Mouse (Mus musculus): ENCODE measurements around the gene Tmbim6. TPM values are rescaled to one million over a fixed set of nuclear protein-coding genes. Genes with fewer than 3 reads are reported as not detected.
"Not testable (repeated sequence)": the region's sequence is repeated elsewhere in the genome, so short reads cannot be mapped to it uniquely, and the experiment has no call there.

The Tmbim6 gene
- polyA plus RNA-seq, 1 experiment from 2014 or later, result 257 TPM

DNA sequence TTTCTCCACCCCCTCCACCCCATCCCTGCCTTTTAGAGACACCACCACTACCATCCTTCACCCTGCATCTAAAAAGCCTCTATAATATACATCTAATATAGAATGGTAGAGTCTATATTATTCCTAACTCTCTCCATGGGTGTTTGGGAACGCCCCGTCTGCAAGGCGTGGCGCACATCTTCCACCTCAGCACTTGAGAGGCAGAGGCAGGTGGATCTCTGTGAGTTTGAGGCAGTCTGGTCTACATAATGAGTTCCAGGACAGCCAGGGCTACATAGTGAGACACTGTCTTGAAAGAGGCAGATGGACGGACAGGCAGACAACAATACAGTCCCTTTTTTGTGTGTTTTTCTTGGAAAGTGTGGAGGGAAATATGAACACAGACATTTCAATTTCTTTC is 17.6 kb upstream of the Tmbim6 start:
- no peak overlapping the region for H3K4me3 ChIP-seq (ENCODE audit: low read depth, low read length)
- no peak overlapping the region for H3K27ac ChIP-seq (ENCODE audit: low read depth, low read length)
- ATAC-seq (ENCODE audit: low read depth), result no peak
- H3K9ac ChIP-seq (replicated peaks; ENCODE audit: low read depth, low read length), result no peak overlapping the region
- H3K4me2 ChIP-seq (ENCODE audit: low read depth, low read length), result no peak overlapping the region
- H3K4me1 ChIP-seq (ENCODE audit: control insufficient read depth, insufficient read depth, low read length), result no peaks in the 10 kb centered on the region
- H3K27me3 ChIP-seq (ENCODE audit: control insufficient read depth, insufficient read depth, low read length), result no peaks in the 10 kb centered on the region
- 96% methylated on average over 5 of the region's 5 CpGs for WGBS
- H3K36me3 ChIP-seq (ENCODE audit: control insufficient read depth, insufficient read depth, low read length), result no peaks in the 10 kb centered on the region
- H3K9me3 ChIP-seq (ENCODE audit: control insufficient read depth, low read length), result no peaks in the 10 kb centered on the region

DNA sequence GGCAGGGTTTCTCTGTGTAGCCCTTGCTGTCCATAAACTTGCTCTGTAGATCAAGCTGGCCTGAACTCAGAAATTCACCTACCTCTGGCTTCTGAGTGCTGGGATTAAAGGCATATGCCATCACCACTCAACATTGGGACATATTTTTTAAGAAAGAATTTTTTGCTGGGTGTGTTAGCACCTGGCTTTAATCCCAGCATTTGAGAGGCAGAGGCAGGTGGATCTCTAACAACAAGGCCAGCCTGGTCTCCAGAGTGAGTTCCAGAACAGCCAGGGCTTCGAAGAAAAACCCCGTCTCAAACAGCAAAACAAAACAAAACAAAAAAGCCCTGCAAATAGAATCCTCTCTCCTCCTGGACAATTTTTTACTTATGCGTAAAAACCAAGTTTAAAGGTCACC is 17.1 kb upstream of the Tmbim6 start:
- Histone ChIP-seq H3K27me3 (ENCODE audit: control insufficient read depth, insufficient read depth, low read length) (no peaks in the 10 kb centered on the region), H3K36me3 (ENCODE audit: control insufficient read depth, insufficient read depth, low read length) (no peaks in the 10 kb centered on the region), H3K9ac (replicated peaks; ENCODE audit: low read depth, low read length) (no peak overlapping the region), H3K27ac (ENCODE audit: low read depth, low read length) (no peak overlapping the region), H3K4me2 (ENCODE audit: low read depth, low read length) (no peak overlapping the region), H3K4me3 (ENCODE audit: low read depth, low read length) (no peak overlapping the region), H3K9me3 (ENCODE audit: control insufficient read depth, low read length) (no peaks in the 10 kb centered on the region), H3K4me1 (ENCODE audit: control insufficient read depth, insufficient read depth, low read length) (no peaks in the 10 kb centered on the region)
- 88% methylated on average over 3 of the region's 3 CpGs for WGBS
- ATAC-seq (ENCODE audit: low read depth), result no peak

DNA sequence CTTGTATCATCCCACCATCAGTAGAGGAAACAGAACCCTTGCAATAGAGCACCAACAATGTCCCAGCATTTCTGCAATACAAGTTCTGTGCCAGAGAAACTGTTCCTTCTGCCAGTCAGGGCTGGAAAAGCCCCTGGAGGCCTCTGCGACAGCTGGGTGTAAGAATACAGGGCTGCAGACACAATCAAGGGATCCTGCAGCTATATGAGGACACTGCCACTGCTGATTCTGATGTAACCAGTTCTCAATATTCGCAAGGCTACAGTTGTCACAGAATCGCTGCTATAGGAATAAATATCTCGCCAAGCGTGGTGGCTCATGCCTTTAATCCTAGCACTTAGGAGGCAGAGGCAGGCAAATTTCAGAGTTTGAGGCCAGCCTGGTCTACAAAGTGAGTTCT is 16.4 kb upstream of the Tmbim6 start:
- H3K9me3 ChIP-seq (ENCODE audit: control insufficient read depth, low read length), result no peaks in the 10 kb centered on the region
- H3K4me3 ChIP-seq (ENCODE audit: low read depth, low read length), result no peak overlapping the region
- WGBS, result 86% methylated on average over 5 of the region's 5 CpGs
- H3K9ac ChIP-seq (replicated peaks; ENCODE audit: low read depth, low read length), result no peak overlapping the region
- H3K27ac ChIP-seq (ENCODE audit: low read depth, low read length), result no peak overlapping the region
- H3K4me1 ChIP-seq (ENCODE audit: control insufficient read depth, insufficient read depth, low read length), result no peaks in the 10 kb centered on the region
- H3K4me2 ChIP-seq (ENCODE audit: low read depth, low read length), result no peak overlapping the region
- ATAC-seq (ENCODE audit: low read depth), result no peak
- no peaks in the 10 kb centered on the region for H3K27me3 ChIP-seq (ENCODE audit: control insufficient read depth, insufficient read depth, low read length)
- H3K36me3 ChIP-seq (ENCODE audit: control insufficient read depth, insufficient read depth, low read length), result no peaks in the 10 kb centered on the region

DNA sequence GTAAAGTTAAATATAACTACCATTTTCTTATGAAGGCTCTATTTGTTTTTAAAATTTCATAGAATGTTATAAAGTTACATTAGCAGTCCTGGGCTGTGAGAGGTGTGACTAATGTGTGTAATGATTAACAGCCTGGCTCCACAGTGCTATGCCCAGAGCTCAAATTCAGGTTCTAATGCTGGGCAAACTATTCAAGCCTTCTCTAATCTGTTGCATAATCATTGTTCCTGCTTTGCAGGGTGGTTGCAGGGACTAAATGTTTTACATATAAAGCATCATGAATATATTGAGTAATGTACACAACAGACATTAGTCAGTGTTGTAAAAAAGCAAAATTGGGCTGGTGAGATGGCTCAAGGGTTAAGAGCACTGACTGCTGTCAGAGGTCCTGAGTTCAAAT is 9.8 kb upstream of the Tmbim6 start:
- no peaks in the 10 kb centered on the region for H3K4me1 ChIP-seq (ENCODE audit: control insufficient read depth, insufficient read depth, low read length)
- ATAC-seq (ENCODE audit: low read depth), result no peak
- H3K4me2 ChIP-seq (ENCODE audit: low read depth, low read length), result no peak overlapping the region
- no peaks in the 10 kb centered on the region for H3K9me3 ChIP-seq (ENCODE audit: control insufficient read depth, low read length)
- no peaks in the 10 kb centered on the region for H3K36me3 ChIP-seq (ENCODE audit: control insufficient read depth, insufficient read depth, low read length)
- no peak overlapping the region for H3K9ac ChIP-seq (replicated peaks; ENCODE audit: low read depth, low read length)
- H3K4me3 ChIP-seq (ENCODE audit: low read depth, low read length), result no peak overlapping the region
- no peak overlapping the region for H3K27ac ChIP-seq (ENCODE audit: low read depth, low read length)
- no peaks in the 10 kb centered on the region for H3K27me3 ChIP-seq (ENCODE audit: control insufficient read depth, insufficient read depth, low read length)

DNA sequence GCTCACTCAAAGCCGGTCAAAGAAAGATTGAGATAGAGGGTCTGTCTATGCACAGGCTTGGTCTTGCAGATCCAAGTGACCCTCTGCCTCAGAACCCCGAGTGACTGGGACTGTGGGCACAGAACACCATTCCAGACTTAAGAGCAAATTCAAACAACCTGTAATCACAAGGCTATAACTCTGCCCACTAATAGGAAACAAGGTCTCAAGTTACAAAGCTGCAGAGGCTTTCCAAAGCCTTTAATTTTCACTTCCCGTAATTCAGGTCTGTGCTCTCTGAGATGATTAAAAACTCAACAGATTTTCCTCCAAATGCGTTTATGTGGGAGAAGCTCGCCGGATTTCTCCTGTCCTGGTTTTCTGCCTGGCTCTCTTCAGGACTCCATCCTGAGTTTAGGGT is 8.6 kb upstream of the Tmbim6 start:
- 64% methylated on average over 6 of the region's 6 CpGs for WGBS
- no peaks in the 10 kb centered on the region for H3K4me1 ChIP-seq (ENCODE audit: control insufficient read depth, insufficient read depth, low read length)
- no peaks in the 10 kb centered on the region for H3K36me3 ChIP-seq (ENCODE audit: control insufficient read depth, insufficient read depth, low read length)
- no peaks in the 10 kb centered on the region for H3K27me3 ChIP-seq (ENCODE audit: control insufficient read depth, insufficient read depth, low read length)
- ATAC-seq (ENCODE audit: low read depth), result no peak
- no peak overlapping the region for H3K27ac ChIP-seq (ENCODE audit: low read depth, low read length)
- H3K9me3 ChIP-seq (ENCODE audit: control insufficient read depth, low read length), result no peaks in the 10 kb centered on the region
- no peak overlapping the region for H3K4me2 ChIP-seq (ENCODE audit: low read depth, low read length)
- H3K9ac ChIP-seq (replicated peaks; ENCODE audit: low read depth, low read length), result no peak overlapping the region
- no peak overlapping the region for H3K4me3 ChIP-seq (ENCODE audit: low read depth, low read length)

DNA sequence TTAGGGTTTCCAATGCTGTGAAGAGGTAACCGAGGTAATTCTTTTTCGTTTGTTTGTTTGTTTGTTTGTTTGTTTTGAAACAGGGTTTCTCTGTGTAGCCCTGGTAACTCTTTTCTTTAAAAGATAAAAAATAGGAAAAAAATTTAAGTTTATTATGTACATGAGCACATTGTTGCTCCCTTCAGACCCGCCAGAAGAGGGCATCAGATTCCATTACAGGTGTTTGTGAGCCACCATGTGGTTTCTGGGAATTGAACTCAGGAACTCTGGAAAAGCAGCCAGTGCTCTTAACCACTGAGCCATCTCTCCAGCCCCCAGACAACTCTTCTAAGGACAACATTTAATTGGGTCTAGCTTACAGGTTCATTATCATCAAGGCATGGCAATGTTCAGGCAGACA is 6.6 kb upstream of the Tmbim6 start:
- H3K27me3 ChIP-seq (ENCODE audit: control insufficient read depth, insufficient read depth, low read length); H3K4me2 ChIP-seq (ENCODE audit: low read depth, low read length); H3K27ac ChIP-seq (ENCODE audit: low read depth, low read length); H3K9ac ChIP-seq (replicated peaks; ENCODE audit: low read depth, low read length); H3K4me1 ChIP-seq (ENCODE audit: control insufficient read depth, insufficient read depth, low read length); H3K4me3 ChIP-seq (ENCODE audit: low read depth, low read length); H3K9me3 ChIP-seq (ENCODE audit: control insufficient read depth, low read length); ATAC-seq (ENCODE audit: low read depth); H3K36me3 ChIP-seq (ENCODE audit: control insufficient read depth, insufficient read depth, low read length): not testable (repeated sequence)
- WGBS, result 71% methylated on average over 3 of the region's 3 CpGs

DNA sequence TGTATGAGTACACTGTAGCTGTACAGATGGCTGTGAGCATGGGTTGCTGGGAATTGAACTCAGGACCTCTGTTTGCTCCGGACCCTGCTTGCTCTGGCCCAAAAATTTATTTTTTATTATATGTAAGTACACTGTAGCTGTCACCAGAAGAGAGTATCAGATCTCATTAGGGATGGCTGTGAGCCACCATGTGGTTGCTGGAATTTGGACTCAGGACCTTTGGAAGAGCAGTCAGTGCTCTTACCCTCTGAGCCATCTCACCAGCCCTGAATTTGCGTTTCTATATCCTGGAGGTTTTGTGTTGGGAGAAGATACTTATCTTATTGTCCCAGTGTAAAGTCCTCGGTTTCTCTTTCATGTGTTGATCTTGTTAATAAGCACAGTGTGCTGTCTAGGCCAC is 5.9 kb upstream of the Tmbim6 start:
- no peaks in the 10 kb centered on the region for H3K36me3 ChIP-seq (ENCODE audit: control insufficient read depth, insufficient read depth, low read length)
- no peak overlapping the region for H3K4me2 ChIP-seq (ENCODE audit: low read depth, low read length)
- no peaks in the 10 kb centered on the region for H3K27me3 ChIP-seq (ENCODE audit: control insufficient read depth, insufficient read depth, low read length)
- no peak overlapping the region for H3K9ac ChIP-seq (replicated peaks; ENCODE audit: low read depth, low read length)
- no peaks in the 10 kb centered on the region for H3K4me1 ChIP-seq (ENCODE audit: control insufficient read depth, insufficient read depth, low read length)
- no peak overlapping the region for H3K4me3 ChIP-seq (ENCODE audit: low read depth, low read length)
- ATAC-seq (ENCODE audit: low read depth), result no peak
- no peaks in the 10 kb centered on the region for H3K9me3 ChIP-seq (ENCODE audit: control insufficient read depth, low read length)
- H3K27ac ChIP-seq (ENCODE audit: low read depth, low read length), result no peak overlapping the region
- WGBS, result 77% methylated on average over 3 of the region's 3 CpGs

DNA sequence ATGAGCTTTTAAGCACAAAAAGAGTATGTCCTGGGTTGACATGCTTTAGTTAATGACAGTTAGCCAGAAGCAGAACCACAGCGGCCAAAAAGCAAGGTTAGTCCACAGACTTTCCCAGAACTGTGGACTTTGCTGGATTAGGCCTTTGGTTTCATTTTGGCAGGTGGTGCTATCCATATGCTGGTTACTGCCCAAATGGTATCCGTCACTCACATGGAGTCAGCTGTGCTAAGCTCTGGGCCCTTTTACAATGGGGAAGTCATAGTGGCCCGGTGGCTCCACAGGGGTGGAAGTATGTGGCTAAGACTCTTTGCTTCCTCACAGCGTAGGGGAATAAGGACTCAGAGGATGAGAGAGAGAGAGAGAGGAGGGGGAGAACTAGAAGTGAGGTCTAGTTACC is 4.7 kb upstream of the Tmbim6 start:
- peaks cover 3% of the 10 kb centered on the region; the same call in 1 of the 2 replicates for H3K4me1 ChIP-seq (ENCODE audit: control insufficient read depth, insufficient read depth, low read length)
- H3K9me3 ChIP-seq (ENCODE audit: control insufficient read depth, low read length), result no peaks in the 10 kb centered on the region
- 75% methylated on average over 4 of the region's 4 CpGs for WGBS
- no peak for ATAC-seq (ENCODE audit: low read depth)
- H3K4me2 ChIP-seq (ENCODE audit: low read depth, low read length), result no peak overlapping the region
- H3K4me3 ChIP-seq (ENCODE audit: low read depth, low read length), result no peak overlapping the region
- no peak overlapping the region for H3K9ac ChIP-seq (replicated peaks; ENCODE audit: low read depth, low read length)
- no peak overlapping the region for H3K27ac ChIP-seq (ENCODE audit: low read depth, low read length)
- H3K36me3 ChIP-seq (ENCODE audit: control insufficient read depth, insufficient read depth, low read length), result no peaks in the 10 kb centered on the region
- no peaks in the 10 kb centered on the region for H3K27me3 ChIP-seq (ENCODE audit: control insufficient read depth, insufficient read depth, low read length)

DNA sequence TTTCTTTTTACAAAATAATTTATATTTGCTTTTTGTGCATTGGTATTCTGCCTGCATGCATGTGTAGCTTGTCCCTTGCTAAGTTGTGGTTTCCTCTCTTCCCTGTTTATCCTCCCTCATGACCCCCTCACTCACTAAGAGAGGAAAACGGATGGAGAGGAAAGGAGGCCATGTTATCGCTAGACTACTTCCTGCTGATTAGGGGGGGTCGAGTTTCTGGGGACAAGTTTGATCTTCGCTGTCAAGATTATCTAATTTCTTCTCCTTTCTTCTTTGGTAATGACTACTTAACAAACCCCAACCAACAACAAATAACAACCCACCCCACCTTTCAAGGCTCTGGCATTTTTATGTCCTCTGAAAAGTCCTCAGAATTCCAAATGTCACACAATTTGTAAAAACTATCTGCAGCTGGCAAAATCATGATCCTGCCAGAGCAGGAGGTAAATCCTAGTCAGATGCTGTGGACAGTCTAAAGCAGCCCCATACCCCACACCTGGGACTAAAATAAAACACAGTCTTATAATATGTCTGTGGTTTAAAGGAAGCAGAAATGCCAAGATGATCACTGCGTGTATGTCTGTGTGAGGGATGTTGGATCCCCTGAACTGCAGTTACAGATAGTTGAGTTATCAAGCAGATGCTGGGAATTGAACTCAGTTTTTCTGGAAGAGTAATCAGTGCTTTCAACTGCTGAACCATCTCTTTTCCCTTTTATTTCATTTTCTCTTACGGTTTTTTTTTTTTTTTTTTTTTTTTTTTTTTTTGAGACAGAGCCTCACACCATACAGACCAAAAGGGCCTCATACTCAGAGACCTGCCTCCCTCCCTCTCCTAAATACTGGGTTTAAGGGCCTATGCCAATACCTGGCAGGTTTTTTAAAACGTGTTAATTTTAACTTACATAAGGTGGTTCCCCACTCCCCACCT is 1.9 kb upstream of the Tmbim6 start:
- H3K27ac ChIP-seq (ENCODE audit: low read depth, low read length), result no peak overlapping the region
- WGBS, result 70% methylated on average over 7 of the region's 7 CpGs
- ATAC-seq (ENCODE audit: low read depth), result no peak
- H3K4me3 ChIP-seq (ENCODE audit: low read depth, low read length), result no peak overlapping the region
- H3K4me1 ChIP-seq (ENCODE audit: control insufficient read depth, insufficient read depth, low read length), result peaks cover 23% of the 10 kb centered on the region
- no peak overlapping the region for H3K9ac ChIP-seq (replicated peaks; ENCODE audit: low read depth, low read length)
- H3K36me3 ChIP-seq (ENCODE audit: control insufficient read depth, insufficient read depth, low read length), result no peaks in the 10 kb centered on the region
- H3K4me2 ChIP-seq (ENCODE audit: low read depth, low read length), result no peak overlapping the region
- no peaks in the 10 kb centered on the region for H3K9me3 ChIP-seq (ENCODE audit: control insufficient read depth, low read length)
- H3K27me3 ChIP-seq (ENCODE audit: control insufficient read depth, insufficient read depth, low read length), result no peaks in the 10 kb centered on the region
